Mouse (Mus musculus) limb, embryonic 13.5 days (tissue): ENCODE results near the gene Jade1. TPM values are rescaled to one million over a fixed set of nuclear protein-coding genes. Genes with fewer than 3 reads are reported as not detected.

ENCODE experiments used
- polyA plus RNA-seq: library from polyadenylated mRNA; unstranded; fragments of >200 nt; fragmentation: Nextera tagmentation; extraction: Ambion mirVana; gene quantifications from 2 replicates; pipeline ENCODE4 v1.2.1, GENCODE M21; 2015

The Jade1 gene
- polyA plus RNA-seq, 1 experiment from 2014 or later = 11.4 TPM

Other genes with a start within 250 kb of the Jade1 start
- 24.5 and 27.3 TPM in 2 replicates for gene Sclt1, start 186.8 kb downstream of the Jade1 start, polyA plus RNA-seq
- 17.4 and 18.4 TPM in 2 replicates for gene D3Ertd751e, start 186.9 kb downstream of the Jade1 start, polyA plus RNA-seq